Mouse (Mus musculus) heart, embryonic 14.5 days (tissue): Measurements from ENCODE around the gene Cd3e. TPM values are rescaled to one million over a fixed set of nuclear protein-coding genes. Genes with fewer than 3 reads are reported as not detected.

Experiments used
- ATAC-seq: fragments of 200-750 bp; cut with Nextera tagmentation; 2 replicates; pipeline ENCODE4 v1.8.0; 2017; ENCODE audit warnings: low read depth, moderate TSS enrichment; ENCODE audit not compliant: insufficient number of reproducible peaks, insufficient read depth, low FRiP score
- H3K27ac ChIP-seq, 2 experiments: fragments of 200-500 bp in 1 of 2; fragments of 300-500 bp in 1 of 2; sonication (generic) in 1 of 2; replicated peaks in 1 of 2; 2 replicates each; pipeline ENCODE4 v1.5.1; 2012 to 2014; ENCODE audit warnings: low read depth in 2 of 2, low read length in 2 of 2, control low read depth in 1 of 2, mild to moderate bottlenecking in 1 of 2, mixed read lengths in 1 of 2; ENCODE audit not compliant: control insufficient read depth in 1 of 2, insufficient read depth in 1 of 2
- H3K27me3 ChIP-seq: fragments of 300-500 bp; sonication (generic); 2 replicates; pipeline ENCODE4 v1.6.1; 2014; ENCODE audit warnings: mild to moderate bottlenecking, low read length, control low read depth; ENCODE audit not compliant: control insufficient read depth, insufficient read depth
- H3K36me3 ChIP-seq: fragments of 300-500 bp; sonication (generic); 2 replicates; pipeline ENCODE4 v1.6.1; 2014; ENCODE audit warnings: mild to moderate bottlenecking, control low read depth, low read length, mixed read lengths; ENCODE audit not compliant: control insufficient read depth, insufficient read depth
- H3K4me1 ChIP-seq, 2 experiments: fragments of 200-500 bp in 1 of 2; fragments of 300-500 bp in 1 of 2; sonication (generic) in 1 of 2; 2 replicates each; pipeline ENCODE4 v1.6.1; 2012 to 2014; ENCODE audit warnings: low read length in 2 of 2, control low read depth in 1 of 2, mixed read lengths in 1 of 2; ENCODE audit not compliant: control insufficient read depth in 2 of 2, insufficient read depth in 2 of 2
- H3K4me2 ChIP-seq: fragments of 300-500 bp; sonication (generic); 2 replicates; pipeline ENCODE4 v1.6.1; 2014; ENCODE audit warnings: mild to moderate bottlenecking, low read length
- H3K4me3 ChIP-seq, 2 experiments: fragments of 200-500 bp in 1 of 2; fragments of 300-500 bp in 1 of 2; sonication (generic) in 1 of 2; 2 replicates each; pipeline ENCODE4 v1.5.1; 2012 to 2014; ENCODE audit warnings: low read length in 2 of 2, mild to moderate bottlenecking in 2 of 2, control low read depth in 1 of 2, low read depth in 1 of 2, moderate library complexity in 1 of 2; ENCODE audit not compliant: control insufficient read depth in 1 of 2, insufficient read depth in 1 of 2
- H3K9ac ChIP-seq: fragments of 300-500 bp; sonication (generic); 2 replicates; pipeline ENCODE4 v1.6.1; 2014; ENCODE audit warnings: mild to moderate bottlenecking, low read length
- H3K9me3 ChIP-seq: fragments of 300-500 bp; sonication (generic); 2 replicates; pipeline ENCODE4 v1.6.1; 2016; ENCODE audit warnings: low read length, control low read depth; ENCODE audit not compliant: control insufficient read depth
- WGBS: fragments of 180-500 bp; shearing (Covaris S2); extraction: QIAGEN DNeasy Blood & Tissue Kit; methylation state at CpG from one replicate; pipeline ENCODE4 v1.1.7; 2014; 5-methylcytosine and 5-hydroxymethylcytosine counted together
- polyA plus RNA-seq: library from polyadenylated mRNA; unstranded; fragments of >200 nt; fragmentation: Nextera tagmentation; extraction: Ambion mirVana; gene quantifications from 2 replicates; pipeline ENCODE4 v1.2.1, GENCODE M21; 2014

The Cd3e gene
- polyA plus RNA-seq, 1 experiment from 2014 or later, result not detected

DNA sequence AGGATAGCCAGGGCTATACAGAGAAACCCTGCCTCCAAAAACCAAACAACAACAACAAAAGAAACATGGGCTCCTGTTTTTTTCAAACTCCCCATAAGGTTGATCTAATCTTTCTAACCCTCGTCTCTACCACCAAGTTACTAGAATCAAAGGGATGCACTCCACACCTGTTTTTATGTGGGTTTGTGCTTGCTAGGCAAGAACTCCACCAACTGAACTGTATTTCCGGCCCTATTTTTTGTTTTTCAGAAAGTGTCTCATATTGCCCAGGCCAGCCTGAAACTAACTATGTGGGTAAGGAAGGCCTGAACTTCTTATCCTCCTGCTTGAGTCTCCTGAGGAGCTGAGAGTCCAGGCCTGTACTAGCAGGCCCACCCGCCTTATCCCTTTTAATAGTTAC, 55.0 kb downstream of the Cd3e start:
- H3K27ac ChIP-seq, result no peak overlapping the region
- H3K4me1 ChIP-seq, result no peaks in the 10 kb centered on the region
- H3K9ac ChIP-seq, result no peak overlapping the region
- 87% methylated on average over 3 of the region's 3 CpGs for WGBS
- H3K4me3 ChIP-seq, result no peak overlapping the region
- ATAC-seq, result no peak
- H3K36me3 ChIP-seq, result peaks cover 96% of the 10 kb centered on the region
- H3K9me3 ChIP-seq, result no peaks in the 10 kb centered on the region
- no peak overlapping the region for H3K4me2 ChIP-seq
- H3K27me3 ChIP-seq, result no peaks in the 10 kb centered on the region

Other genes starting within 250 kb of the Cd3e start
- 126 and 131 TPM in 2 replicates for gene Arcn1, start 241.8 kb downstream of the Cd3e start, polyA plus RNA-seq
- gene Ift46, start 241.7 kb downstream of the Cd3e start, polyA plus RNA-seq, result 67.7 and 73.8 TPM in 2 replicates
- gene Tmem25, start 210.3 kb downstream of the Cd3e start, polyA plus RNA-seq, result 1.3 and 1.9 TPM in 2 replicates
- 1.3 TPM in 1 of 2 replicates, not detected in the other for gene Ttc36, start 206.6 kb downstream of the Cd3e start, polyA plus RNA-seq
- gene Kmt2a, start 128.3 kb downstream of the Cd3e start, polyA plus RNA-seq, result 9.6 and 10.4 TPM in 2 replicates
- gene Atp5l, start 88.9 kb downstream of the Cd3e start, polyA plus RNA-seq, result 1,362 and 1,405 TPM in 2 replicates
- gene Ube4a, start 44.0 kb downstream of the Cd3e start, polyA plus RNA-seq, result 21.7 and 25.7 TPM in 2 replicates
- gene Cd3g, start 29.2 kb downstream of the Cd3e start, polyA plus RNA-seq, result 0.20 TPM in 1 of 2 replicates, not detected in the other
- gene Cd3d, start 27.8 kb downstream of the Cd3e start, polyA plus RNA-seq, result not detected in 2 replicates
- gene Mpzl2, start 30.2 kb upstream of the Cd3e start, polyA plus RNA-seq, result 0.59 and 1.1 TPM in 2 replicates
- 1.1 and 1.5 TPM in 2 replicates for gene Mpzl3, start 45.6 kb upstream of the Cd3e start, polyA plus RNA-seq
- gene Jaml, start 69.6 kb upstream of the Cd3e start, polyA plus RNA-seq, result 0.18 and 0.28 TPM in 2 replicates
- 1.4 TPM in 2 replicates for gene Scn2b, start 108.2 kb upstream of the Cd3e start, polyA plus RNA-seq
- 0.11 TPM in 1 of 2 replicates, not detected in the other for gene Scn4b, start 128.8 kb upstream of the Cd3e start, polyA plus RNA-seq
- not detected in 2 replicates for gene BC049352, start 172.4 kb upstream of the Cd3e start, polyA plus RNA-seq
- gene Tmprss4, start 194.5 kb upstream of the Cd3e start, polyA plus RNA-seq, result not detected in 2 replicates